Mouse (Mus musculus) midbrain, embryonic 13.5 days (tissue): Measurements from ENCODE around the gene Cryba2. TPM values are rescaled to one million over a fixed set of nuclear protein-coding genes. Genes with fewer than 3 reads are reported as not detected.

Experiments
- ATAC-seq: fragments of 200-750 bp; cut with Nextera tagmentation; 2 replicates; pipeline ENCODE4 v1.8.0; 2017; ENCODE audit warnings: mild to moderate bottlenecking, moderate TSS enrichment, moderate library complexity
- H3K27ac ChIP-seq: fragments of 300-500 bp; sonication (generic); 2 replicates; pipeline ENCODE4 v1.5.1; 2015; ENCODE audit warnings: inconsistent platforms, mild to moderate bottlenecking, moderate library complexity
- H3K27me3 ChIP-seq: fragments of 300-500 bp; sonication (generic); 2 replicates; pipeline ENCODE4 v1.6.1; 2015; ENCODE audit warnings: mild to moderate bottlenecking, inconsistent platforms
- H3K36me3 ChIP-seq: fragments of 300-500 bp; sonication (generic); 2 replicates; pipeline ENCODE4 v1.6.1; 2015; ENCODE audit warnings: mild to moderate bottlenecking, inconsistent platforms
- H3K4me1 ChIP-seq: fragments of 300-500 bp; sonication (generic); replicated peaks from 2 replicates; pipeline ENCODE4 v1.6.1; 2015; ENCODE audit warnings: inconsistent platforms
- H3K4me2 ChIP-seq: fragments of 300-500 bp; sonication (generic); replicated peaks from 2 replicates; pipeline ENCODE4 v1.6.1; 2015; ENCODE audit warnings: moderate library complexity, mild to moderate bottlenecking, inconsistent platforms
- H3K4me3 ChIP-seq: fragments of 300-500 bp; sonication (generic); replicated peaks from 2 replicates; pipeline ENCODE4 v1.5.1; 2015; ENCODE audit warnings: mild to moderate bottlenecking, inconsistent platforms
- H3K9ac ChIP-seq: fragments of 300-500 bp; sonication (generic); replicated peaks from 2 replicates; pipeline ENCODE4 v1.6.1; 2015; ENCODE audit warnings: mild to moderate bottlenecking, inconsistent platforms
- H3K9me3 ChIP-seq: fragments of 300-500 bp; sonication (generic); 2 replicates; pipeline ENCODE4 v1.6.1; 2016; ENCODE audit warnings: mild to moderate bottlenecking, inconsistent platforms
- WGBS: fragments of 180-500 bp; shearing (Covaris S2); methylation state at CpG from one replicate; pipeline ENCODE4 v1.1.7; 2015; 5-methylcytosine and 5-hydroxymethylcytosine counted together
- microRNA counts: library from miRNA; unstranded; fragments of <30 nt; microRNA quantifications from one replicate; lab custom pipeline; 2016
- microRNA-seq: library from miRNA; unstranded; fragments of <30 nt; microRNA quantifications from one replicate; pipeline ENCODE4, GENCODE M21; 2016
- polyA plus RNA-seq: library from polyadenylated mRNA; unstranded; fragments of >200 nt; fragmentation: Nextera tagmentation; extraction: Ambion mirVana; gene quantifications from 2 replicates; pipeline ENCODE4 v1.2.1, GENCODE M21; 2015

Cryba2 gene
- polyA plus RNA-seq, 1 experiment from 2014 or later: 1.9 TPM

DNA sequence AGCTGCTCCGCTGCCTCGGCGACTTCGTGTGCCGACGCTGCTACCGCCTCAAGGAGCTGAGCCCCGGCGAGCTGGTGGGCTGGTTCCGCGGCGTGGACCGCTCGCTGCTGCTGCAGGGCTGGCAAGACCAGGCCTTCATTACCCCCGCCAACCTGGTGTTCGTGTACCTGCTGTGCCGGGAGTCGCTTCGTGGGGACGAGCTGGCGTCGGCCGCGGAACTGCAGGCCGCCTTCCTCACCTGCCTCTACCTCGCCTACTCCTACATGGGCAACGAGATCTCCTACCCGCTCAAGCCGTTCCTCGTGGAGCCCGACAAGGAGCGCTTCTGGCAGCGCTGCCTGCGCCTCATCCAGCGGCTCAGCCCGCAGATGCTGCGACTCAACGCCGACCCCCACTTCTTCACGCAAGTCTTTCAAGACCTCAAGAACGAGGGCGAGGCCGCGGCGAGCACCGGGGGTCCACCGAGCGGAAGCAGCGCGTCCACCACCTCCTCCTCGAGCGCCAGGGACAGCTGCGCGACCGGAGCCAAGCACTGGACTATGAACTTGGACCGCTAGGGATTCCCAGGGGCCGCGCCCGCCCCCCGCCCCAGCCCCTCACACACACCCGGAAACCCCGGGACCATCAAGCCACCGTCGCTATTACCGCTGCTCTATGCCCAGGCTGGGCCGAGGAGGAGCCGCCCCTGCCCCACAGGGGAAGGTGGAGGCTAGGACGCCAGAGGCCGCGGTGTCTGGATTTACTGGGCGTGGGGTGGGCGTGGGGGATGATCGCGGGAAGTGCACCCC lies 37.1 kb downstream of the Cryba2 start:
- H3K4me1 ChIP-seq: peaks cover 72% of the 10 kb centered on the region
- no peaks in the 10 kb centered on the region for H3K9me3 ChIP-seq
- no peaks in the 10 kb centered on the region for H3K36me3 ChIP-seq
- H3K27ac ChIP-seq: peak overlapping the region; percentile 90
- peak overlapping the region; percentile 93 for H3K4me2 ChIP-seq
- under 1% methylated on average over 74 of the region's 74 CpGs for WGBS
- H3K9ac ChIP-seq: peak overlapping the region; percentile 98
- 0 out of 2 replicates have a peak, but pooled peaks cover 2% of the 10 kb centered on the region for H3K27me3 ChIP-seq
- 0 out of 2 replicates have a peak, but pooled peaks have one; percentile 3 for ATAC-seq
- peak overlapping the region; percentile 89 for H3K4me3 ChIP-seq

- H3K27me3 ChIP-seq: 0 out of 2 replicates have a peak, but pooled peaks cover 2% of the 10 kb centered on the region
- no peak; the same call in 1 of the 2 replicates for ATAC-seq
Measured at GRCm38 (mm10) chr1:74855156-74855555, 37.8 kb downstream of the Cryba2 start.

GRCm38 (mm10) chr1:74854306-74855056 lies 38.5 kb downstream of the Cryba2 start, which contains the start of gene Cdk5r2:
Gene Cdk5r2, plus strand, starts transcription at chr1:74854934.
- Histone ChIP-seq H3K4me1 (peaks cover 74% of the 10 kb centered on the region), H3K36me3 (no peaks in the 10 kb centered on the region), H3K9ac (peak within 1 kb of the TSS; percentile 98), H3K4me3 (peak within 1 kb of the TSS; percentile 89), H3K9me3 (no peaks in the 10 kb centered on the region), H3K27me3 (no peaks in the 10 kb centered on the region), H3K27ac (peak within 1 kb of the TSS; percentile 90), H3K4me2 (peak within 1 kb of the TSS; percentile 93)
- ATAC-seq: peak; percentile 81
- 2% methylated on average over 31 of the region's 39 CpGs for WGBS

More at GRCm38 (mm10) chr1:74855156-74855555, 37.8 kb downstream of the Cryba2 start:
- Histone ChIP-seq H3K36me3 (no peaks in the 10 kb centered on the region), H3K4me3 (peak overlapping the region; percentile 89), H3K4me1 (peaks cover 79% of the 10 kb centered on the region), H3K27ac (peak overlapping the region; percentile 90), H3K9me3 (no peaks in the 10 kb centered on the region), H3K9ac (peak overlapping the region; percentile 98), H3K4me2 (peak overlapping the region; percentile 93)
- WGBS: under 1% methylated on average over 38 of the region's 48 CpGs

DNA sequence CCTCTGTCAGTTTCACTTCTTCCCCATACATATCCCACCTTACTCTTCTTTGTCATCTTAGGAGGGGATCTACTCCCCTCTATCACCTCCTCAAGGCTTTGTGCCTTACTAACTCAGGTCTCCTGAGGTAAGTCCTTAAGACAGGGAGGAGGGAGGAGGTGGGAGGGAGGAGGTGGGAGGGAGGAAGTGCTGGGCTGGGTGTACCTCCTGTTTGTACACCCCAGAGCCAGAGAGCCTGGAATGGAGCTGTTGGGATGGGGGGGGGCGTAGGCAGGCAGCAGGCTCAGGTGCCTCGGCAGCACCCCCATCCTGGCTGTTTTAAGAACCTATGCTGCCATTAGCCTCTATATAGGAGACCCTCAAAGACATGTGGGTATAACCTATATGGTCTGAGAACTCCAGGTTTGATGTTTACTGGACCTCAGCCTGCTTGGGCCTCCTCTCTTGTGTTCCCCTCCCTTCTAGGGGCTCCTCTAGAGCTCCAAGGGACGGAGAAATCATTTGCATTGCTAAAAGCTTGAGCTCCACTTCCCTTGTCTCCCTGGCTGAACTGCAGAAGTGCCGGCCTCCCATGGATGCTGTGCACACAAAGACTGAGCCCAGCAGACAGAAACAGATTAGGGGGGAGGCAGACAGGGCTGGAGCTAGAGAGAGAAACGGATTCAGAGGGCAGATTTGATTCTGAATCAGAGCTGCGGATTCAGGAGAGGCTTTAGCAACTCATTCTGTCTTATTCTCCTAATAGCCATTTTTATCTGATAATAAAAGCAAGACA lies 41.8 kb downstream of the Cryba2 start:
- H3K9me3 ChIP-seq: no peaks in the 10 kb centered on the region
- 13% methylated on average over 6 of the region's 6 CpGs for WGBS
- peak overlapping the region; percentile 20; the same call in 1 of the 2 replicates for H3K4me2 ChIP-seq
- peak overlapping the region; percentile 41; the same call in 1 of the 2 replicates for H3K9ac ChIP-seq
- no peaks in the 10 kb centered on the region for H3K27me3 ChIP-seq
- H3K27ac ChIP-seq: peak overlapping the region; percentile 84
- ATAC-seq: peak; percentile 25; the same call in 1 of the 2 replicates
- H3K36me3 ChIP-seq: no peaks in the 10 kb centered on the region
- peaks cover 43% of the 10 kb centered on the region for H3K4me1 ChIP-seq
- H3K4me3 ChIP-seq: no peak overlapping the region

GRCm38 (mm10) chr1:74850251-74850650 lies 42.7 kb downstream of the Cryba2 start:
- Histone ChIP-seq H3K4me1 (peaks cover 41% of the 10 kb centered on the region), H3K4me3 (no peak overlapping the region), H3K36me3 (no peaks in the 10 kb centered on the region), H3K9ac (no peak overlapping the region), H3K27ac (peak overlapping the region; percentile 84; the same call in 1 of the 2 replicates), H3K9me3 (no peaks in the 10 kb centered on the region), H3K27me3 (no peaks in the 10 kb centered on the region), H3K4me2 (no peak overlapping the region)
- no peak for ATAC-seq
- WGBS: 23% methylated on average over 6 of the region's 6 CpGs

DNA sequence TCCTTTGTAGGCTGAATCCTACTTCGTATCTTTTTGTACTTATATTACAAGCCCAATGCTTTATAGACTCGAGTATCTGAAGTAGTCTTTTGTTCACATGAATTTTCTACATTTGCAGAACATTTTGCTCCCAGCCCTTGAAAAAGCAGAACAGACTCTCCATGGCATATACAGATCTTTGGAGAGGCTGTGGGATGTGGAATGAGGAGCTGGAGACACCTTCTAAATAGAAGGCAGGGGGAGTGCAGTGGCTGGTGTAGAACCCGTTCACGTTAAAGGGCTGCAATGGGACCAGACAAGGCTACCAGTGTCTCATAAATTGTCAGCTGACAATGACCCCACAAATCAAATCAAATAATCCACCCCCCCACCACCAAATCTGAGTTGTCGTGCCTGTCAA lies 44.0 kb downstream of the Cryba2 start:
- H3K4me1 ChIP-seq: peaks cover 35% of the 10 kb centered on the region
- WGBS: 51% methylated on average over 5 of the region's 5 CpGs
- H3K27me3 ChIP-seq: no peaks in the 10 kb centered on the region
- no peak overlapping the region for H3K4me2 ChIP-seq
- no peak overlapping the region for H3K9ac ChIP-seq
- H3K27ac ChIP-seq: no peak overlapping the region
- no peak for ATAC-seq
- no peaks in the 10 kb centered on the region for H3K36me3 ChIP-seq
- no peaks in the 10 kb centered on the region for H3K9me3 ChIP-seq
- no peak overlapping the region for H3K4me3 ChIP-seq

DNA sequence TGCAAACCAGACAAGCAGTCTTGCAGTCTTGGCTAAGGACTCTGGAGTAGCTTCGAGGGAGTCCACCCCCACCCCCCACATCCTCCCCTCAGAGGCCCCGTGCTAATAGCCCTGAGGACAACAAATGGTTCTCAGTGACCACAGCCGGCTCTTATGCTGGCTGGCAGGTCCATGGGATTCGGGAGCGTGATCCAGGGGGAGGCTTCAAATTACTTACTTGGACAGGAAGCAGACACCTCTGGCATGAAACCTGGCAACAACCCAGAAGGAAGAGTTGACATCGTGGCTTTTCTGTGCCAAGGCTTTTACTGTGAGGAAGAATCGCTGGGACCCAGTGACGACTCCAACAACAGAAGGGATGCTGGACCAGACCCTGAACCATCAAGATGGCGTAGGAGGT lies 46.6 kb downstream of the Cryba2 start:
- Histone ChIP-seq H3K4me3 (no peak overlapping the region), H3K4me2 (no peak overlapping the region), H3K27ac (no peak overlapping the region), H3K4me1 (peaks cover 14% of the 10 kb centered on the region), H3K36me3 (no peaks in the 10 kb centered on the region), H3K9me3 (no peaks in the 10 kb centered on the region), H3K27me3 (peaks cover 5% of the 10 kb centered on the region; the same call in 1 of the 2 replicates), H3K9ac (no peak overlapping the region)
- no peak for ATAC-seq
- 65% methylated on average over 9 of the region's 9 CpGs for WGBS

DNA sequence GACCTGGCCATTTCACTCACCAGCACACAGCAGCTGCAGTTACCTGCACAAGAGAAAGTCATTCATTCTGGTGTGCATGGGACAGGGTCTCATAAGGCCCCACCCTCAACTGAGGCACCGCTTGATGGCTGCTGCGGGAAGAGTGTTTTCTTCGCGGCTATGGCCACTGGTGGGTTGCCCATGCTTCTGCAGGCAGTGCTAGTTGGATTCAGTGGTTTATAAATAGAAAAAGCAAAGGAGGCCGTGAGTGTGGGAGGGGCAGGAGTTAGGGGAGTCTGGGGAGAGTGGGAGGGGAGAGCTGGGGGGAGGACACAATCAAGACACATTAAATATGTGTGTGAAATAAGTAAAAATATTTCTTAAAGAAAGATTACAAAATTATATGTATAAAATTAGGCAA lies 49.9 kb downstream of the Cryba2 start:
- 84% methylated on average over 5 of the region's 5 CpGs for WGBS
- no peak overlapping the region for H3K27ac ChIP-seq
- H3K36me3 ChIP-seq: no peaks in the 10 kb centered on the region

More for the DNA sequence above, 49.9 kb downstream of the Cryba2 start:
- Histone ChIP-seq H3K4me3 (no peak overlapping the region), H3K4me1 (no peaks in the 10 kb centered on the region), H3K9ac (no peak overlapping the region), H3K4me2 (no peak overlapping the region), H3K9me3 (no peaks in the 10 kb centered on the region), H3K27me3 (peaks cover 5% of the 10 kb centered on the region; the same call in 1 of the 2 replicates)
- ATAC-seq: no peak

MicroRNA genes within 50 kb of the gene (microRNA counts, 519-probe panel; counts per million panel counts)
- microRNA mmu-miR-375 (lab: Ali Mortazavi, UCI): 110 counts per million, percentile 56 among the panel's probes with 10 or more counts

Small RNAs within 50 kb of the gene (microRNA-seq; reads per million reads assigned to microRNA genes)
- gene Mir375: 550 reads per million, percentile 73 among the genes with 10 or more reads in this experiment

Other genes with a start within 250 kb of the Cryba2 start
- gene Ttll4, start 231.4 kb downstream of the Cryba2 start, polyA plus RNA-seq: 16.0 and 18.2 TPM in 2 replicates
- gene Cyp27a1, start 179.6 kb downstream of the Cryba2 start, polyA plus RNA-seq: 2.9 and 3.3 TPM in 2 replicates
- 0.08 TPM in 1 of 2 replicates, not detected in the other for gene Prkag3, start 143.9 kb downstream of the Cryba2 start, polyA plus RNA-seq
- gene Wnt6, start 121.3 kb downstream of the Cryba2 start, polyA plus RNA-seq: 2.4 and 2.5 TPM in 2 replicates
- gene Wnt10a, start 101.6 kb downstream of the Cryba2 start, polyA plus RNA-seq: 0.35 and 0.45 TPM in 2 replicates
- 4.8 and 7.1 TPM in 2 replicates for gene Cdk5r2, start 38.2 kb downstream of the Cryba2 start, polyA plus RNA-seq
- gene Fev, start 7.7 kb downstream of the Cryba2 start, polyA plus RNA-seq: 1.8 and 5.1 TPM in 2 replicates
- 0.24 and 0.42 TPM in 2 replicates for gene Cfap65, start 42.5 kb upstream of the Cryba2 start, polyA plus RNA-seq
- gene Ihh, start 58.5 kb upstream of the Cryba2 start, polyA plus RNA-seq: 0.13 and 0.26 TPM in 2 replicates
- 8.6 and 8.7 TPM in 2 replicates for gene Nhej1, start 232.1 kb upstream of the Cryba2 start, polyA plus RNA-seq
- gene Slc23a3, start 240.7 kb upstream of the Cryba2 start, polyA plus RNA-seq: not detected in 2 replicates
- gene Cnppd1, start 249.6 kb upstream of the Cryba2 start, polyA plus RNA-seq: 66.7 and 68.5 TPM in 2 replicates
- 99.4 and 109 TPM in 2 replicates for gene Retreg2, start 249.6 kb upstream of the Cryba2 start, polyA plus RNA-seq